Mouse (Mus musculus) layer of hippocampus, adult 9-11 months (tissue): ENCODE results near the gene Zfp763.
A peak's percentile ranks its signal among the peaks of the same experiment; 100 is the strongest.
"Not testable (repeated sequence)": the region's sequence is repeated elsewhere in the genome, so short reads cannot be mapped to it uniquely, and the experiment has no call there.

Experiments used
- DNase-seq: peaks from one replicate; pipeline ENCODE4 v3.0.0; 2022

The Zfp763 gene

GRCm38 (mm10) chr17:33032900-33033891 is at the start of gene Zfp763:
TSS of gene Zfp763 (minus strand) at chr17:33033402.
- DNase-seq = peak; percentile 87

- no peak for DNase-seq
These were observed 34.8 kb upstream of the Zfp763 start, which contains the start of gene 4921501E09Rik for GRCm38 (mm10) chr17:33067958-33068357. TSS of gene 4921501E09Rik (minus strand) at chr17:33068058.

DNA sequence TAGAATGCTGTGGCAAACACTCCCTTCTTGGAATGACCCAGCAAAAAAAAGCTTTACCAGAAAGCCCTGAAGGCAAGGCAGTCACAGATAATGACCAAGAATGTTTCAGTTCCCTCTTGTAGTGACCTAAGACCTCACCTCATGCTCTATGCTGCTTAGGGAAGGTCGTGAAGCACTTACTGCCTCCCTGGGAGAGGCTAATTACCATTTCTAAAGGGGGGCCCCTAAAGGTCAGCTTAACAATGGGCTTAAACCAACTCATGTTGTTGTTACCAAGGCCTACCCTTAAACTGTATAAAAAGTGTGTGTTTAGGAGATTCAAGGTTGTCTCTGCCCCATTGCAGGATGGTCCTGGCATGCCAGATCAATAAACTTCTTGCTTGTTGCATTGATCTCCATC is 29.8 kb upstream of the Zfp763 start:
- DNase-seq = no peak

DNA sequence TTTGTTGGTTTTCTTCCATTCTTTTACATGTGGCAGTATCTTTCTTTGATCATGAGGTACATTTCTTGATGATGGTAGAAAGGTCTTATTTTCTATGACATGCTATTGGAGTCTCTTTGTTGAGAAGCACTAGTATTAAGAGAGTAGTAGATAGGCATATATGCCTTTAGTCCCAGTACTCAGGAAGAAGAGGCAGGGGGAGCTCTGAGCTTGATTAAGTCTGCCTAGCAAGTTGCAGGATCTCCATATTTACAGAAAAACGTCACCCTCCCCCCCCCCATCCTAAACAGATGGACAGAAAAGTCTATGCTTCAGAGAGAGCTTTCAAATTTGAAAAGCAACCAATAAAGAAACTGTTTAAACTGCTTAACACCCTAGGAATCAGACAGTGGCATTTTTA is 25.6 kb upstream of the Zfp763 start:
- no peak for DNase-seq

GRCm38 (mm10) chr17:33032376-33032775 is 826 bp downstream of the Zfp763 start:
- DNase-seq = no peak

DNA sequence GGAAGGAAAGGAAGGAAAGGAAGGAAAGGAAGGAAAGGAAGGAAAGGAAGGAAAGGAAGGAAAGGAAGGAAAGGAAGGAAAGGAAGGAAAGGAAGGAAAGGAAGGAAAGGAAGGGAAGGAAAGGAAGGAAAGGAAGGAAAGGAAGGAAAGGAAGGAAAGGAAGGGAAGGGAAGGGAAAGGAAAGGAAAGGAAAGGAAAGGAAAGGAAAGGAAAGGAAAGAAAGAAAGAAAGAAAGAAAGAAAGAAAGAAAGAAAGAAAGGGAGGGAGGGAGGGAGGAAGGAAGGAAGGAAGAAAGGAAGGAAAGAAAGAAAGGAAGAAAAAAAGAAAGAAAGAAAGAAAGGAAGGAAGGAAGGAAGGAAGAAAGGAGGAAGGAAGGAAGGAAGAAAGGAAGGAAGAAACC is 12.8 kb downstream of the Zfp763 start:
- not testable (repeated sequence) for DNase-seq

GRCm38 (mm10) chr17:33008337-33008736 is 24.9 kb downstream of the Zfp763 start:
- no peak for DNase-seq

GRCm38 (mm10) chr17:32998492-32998891 is 34.7 kb downstream of the Zfp763 start:
- DNase-seq = no peak

DNA sequence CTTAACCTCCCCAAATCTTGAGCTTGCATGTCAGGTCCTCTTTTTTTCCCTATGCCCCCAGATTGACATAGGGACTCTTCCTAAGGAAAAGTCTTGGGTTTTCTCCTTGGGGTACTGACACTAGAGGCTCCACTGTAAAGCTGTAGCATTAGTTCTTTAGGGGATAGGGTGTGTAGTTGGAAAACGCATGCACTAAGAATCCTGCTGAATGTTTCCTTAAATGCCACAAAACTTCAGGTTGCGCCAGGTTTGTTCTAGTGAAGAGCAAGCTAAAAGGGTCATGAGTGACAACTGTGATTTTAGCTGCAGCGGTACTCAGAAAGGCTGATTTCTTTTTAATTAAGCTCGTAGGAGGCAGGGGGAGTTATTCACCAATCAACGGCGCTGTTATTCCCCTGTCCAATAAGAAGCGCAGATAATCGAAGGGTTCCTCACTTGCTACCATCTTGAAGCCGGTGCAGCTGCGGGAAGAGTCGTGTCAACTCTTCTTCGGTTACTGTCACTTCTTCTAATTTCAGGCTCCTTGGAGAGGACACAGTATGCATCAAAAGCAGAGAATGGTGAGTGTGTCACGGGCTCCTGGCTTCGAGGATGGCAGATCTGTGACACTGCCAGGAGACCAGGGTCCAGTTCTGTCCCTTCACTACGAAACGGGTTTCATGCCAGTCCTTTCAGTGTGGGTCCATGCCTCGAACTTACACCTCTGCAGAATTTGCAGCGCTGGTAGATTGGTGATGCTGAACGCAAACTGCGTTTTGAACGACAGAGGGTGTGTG is 40.3 kb downstream of the Zfp763 start, which contains the start of gene Zfp952:
Gene Zfp952, plus strand, starts transcription at position 431 of the 776 bp plus-strand sequence.
- peak; percentile 94 for DNase-seq

GRCm38 (mm10) chr17:32991965-32992698 is 41.1 kb downstream of the Zfp763 start:
- no peak for DNase-seq

GRCm38 (mm10) chr17:32986301-32986700 is 46.9 kb downstream of the Zfp763 start:
- DNase-seq = no peak

DNA sequence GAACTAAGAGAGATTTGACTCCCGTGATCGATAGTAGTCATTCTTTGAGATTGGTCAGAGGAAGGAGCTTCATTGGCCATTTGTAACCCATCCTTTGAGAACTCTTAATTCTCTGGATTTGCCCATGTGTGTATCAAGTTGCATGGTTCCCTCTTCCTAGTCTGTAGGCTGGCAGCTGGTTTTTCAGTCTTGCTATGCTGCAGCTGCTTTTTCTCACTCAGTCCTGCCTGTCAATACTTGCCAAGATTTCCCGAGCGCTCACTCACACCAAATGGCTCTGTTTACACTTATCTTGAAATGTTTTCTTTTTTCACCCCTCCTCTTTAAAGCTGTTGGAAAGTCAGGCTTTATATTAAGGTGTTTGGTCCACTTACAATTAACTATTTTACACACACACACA is 51.8 kb downstream of the Zfp763 start:
- DNase-seq = no peak
